Mouse (Mus musculus) layer of hippocampus, adult 8-10 months (tissue): ENCODE data around the gene Fpr2. TPM values are rescaled to one million over a fixed set of nuclear protein-coding genes. Genes with fewer than 3 reads are reported as not detected.
"Not testable (repeated sequence)": the region's sequence is repeated elsewhere in the genome, so short reads cannot be mapped to it uniquely, and the experiment has no call there.

Experiments
- DNase-seq, 2 experiments: peaks; one replicate each; pipeline ENCODE4 v3.0.0; 2022; ENCODE audit warnings: low spot score in 2 of 2
- total RNA-seq, 4 experiments: library from RNA; stranded (reverse); gene quantifications; 2 replicates each; pipeline ENCODE4 v1.2.4; 2022

Fpr2 gene
- total RNA-seq, 4 experiments from 2014 or later: not detected

DNA sequence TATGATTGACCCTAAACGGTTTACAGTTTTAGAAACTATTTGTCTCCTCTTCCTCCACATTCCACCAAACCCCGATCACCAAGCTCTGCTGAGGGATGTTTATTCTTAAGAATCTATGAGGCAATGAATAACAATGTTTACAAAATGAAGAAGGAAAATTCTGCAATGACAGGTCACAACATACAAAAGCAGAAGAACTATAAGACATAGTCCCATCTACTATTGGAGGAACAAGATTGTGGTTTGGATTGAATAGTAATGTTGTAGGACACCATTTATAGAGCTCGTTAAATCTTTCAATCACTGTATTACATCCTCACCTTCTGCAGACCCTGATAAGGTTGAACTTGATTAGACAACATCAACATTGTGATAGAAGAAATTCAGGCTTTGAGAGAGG lies 5.0 kb upstream of the Fpr2 start:
- no peak for DNase-seq

DNA sequence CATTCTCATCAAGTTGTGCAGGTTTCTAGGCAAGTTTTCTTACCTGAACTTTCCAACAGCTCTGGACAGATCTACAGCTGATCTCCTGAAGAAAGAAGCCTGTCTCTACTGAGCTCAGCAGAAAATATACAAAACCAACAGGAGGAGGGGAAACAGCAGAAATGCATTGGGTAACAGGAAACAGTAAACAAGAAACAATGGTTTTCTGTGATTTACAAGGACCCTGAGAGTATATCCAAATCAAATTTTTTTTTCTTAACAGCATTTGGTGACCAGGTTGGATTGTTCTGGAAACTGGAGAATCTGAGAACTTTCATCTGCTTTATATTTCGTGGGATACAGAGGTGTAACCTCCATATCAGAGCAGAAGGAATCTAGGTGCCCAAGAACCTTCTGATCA lies 3.8 kb upstream of the Fpr2 start, which contains the start of gene Fpr1:
Gene Fpr1 (minus strand): TSS at position 101 of the 400 bp plus-strand sequence.
- DNase-seq: no peak

DNA sequence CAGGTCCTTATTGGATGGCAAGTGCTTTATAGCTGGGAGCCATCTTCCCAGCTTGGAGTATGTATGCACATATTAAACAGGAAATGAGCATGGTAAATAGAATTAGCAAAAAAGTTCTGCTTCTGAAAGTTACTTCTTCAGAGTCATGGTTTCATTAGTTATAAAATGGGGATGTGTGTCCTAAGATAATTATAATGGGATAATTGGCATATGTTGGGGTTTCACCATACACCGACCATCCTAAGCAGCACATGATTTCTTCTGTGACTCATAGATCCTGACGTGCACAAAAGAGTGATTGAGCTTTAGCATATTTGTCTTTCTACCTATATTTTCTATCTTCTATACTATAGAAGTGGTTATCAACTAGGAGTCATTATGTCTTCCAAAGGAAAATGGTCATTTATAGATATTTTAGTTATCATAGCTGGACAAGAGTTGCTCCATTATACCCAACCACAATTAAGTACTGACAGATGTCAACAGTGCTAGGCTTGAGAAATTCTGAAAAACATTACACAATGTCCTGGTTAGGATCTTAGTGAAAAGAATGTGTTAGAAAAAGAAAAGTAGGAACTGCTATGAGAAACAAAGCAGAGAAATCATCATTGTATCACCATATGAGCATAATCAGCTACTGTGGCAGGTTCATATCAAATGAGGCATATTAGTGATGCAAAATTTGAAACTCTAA lies 2.3 kb downstream of the Fpr2 start:
- DNase-seq: no peak

DNA sequence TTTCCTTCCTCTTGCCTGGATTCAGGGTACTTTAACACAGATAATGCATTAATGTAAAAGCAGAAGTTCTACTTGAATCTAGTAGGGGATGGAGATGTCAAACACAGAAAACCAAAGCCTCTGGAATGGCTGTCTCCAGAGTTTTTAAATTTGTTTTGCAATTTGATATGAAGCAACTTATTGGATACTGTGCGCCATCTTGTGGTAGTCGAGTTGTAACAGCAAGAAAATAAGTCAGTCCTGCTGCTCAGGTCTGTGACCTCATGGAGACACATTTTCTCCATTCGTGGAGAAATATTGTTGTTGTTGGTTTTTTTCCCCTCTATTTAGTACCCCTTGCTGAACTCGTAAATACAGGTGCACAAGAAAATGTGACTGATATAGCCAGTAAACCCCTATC lies 8.4 kb downstream of the Fpr2 start:
- no peak for DNase-seq

DNA sequence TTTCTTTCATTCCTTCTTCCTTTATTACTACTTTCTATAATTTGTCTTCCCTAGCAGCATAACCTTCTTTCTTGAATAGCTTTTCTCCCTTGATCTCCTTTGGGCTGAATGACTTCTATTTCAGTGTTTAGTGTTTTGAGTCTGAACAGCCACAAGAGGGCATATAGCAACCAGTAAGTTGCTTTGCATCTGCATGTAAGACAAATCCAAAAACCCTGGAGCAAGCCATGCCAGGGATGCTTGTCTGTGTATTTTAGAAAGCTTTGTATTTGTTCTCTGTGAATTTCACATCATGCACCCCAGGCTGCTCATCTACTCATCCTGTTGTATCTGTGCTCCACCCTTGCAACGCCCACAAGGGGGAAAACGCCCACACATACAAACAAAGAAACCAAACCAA lies 11.6 kb downstream of the Fpr2 start:
- DNase-seq: no peak

DNA sequence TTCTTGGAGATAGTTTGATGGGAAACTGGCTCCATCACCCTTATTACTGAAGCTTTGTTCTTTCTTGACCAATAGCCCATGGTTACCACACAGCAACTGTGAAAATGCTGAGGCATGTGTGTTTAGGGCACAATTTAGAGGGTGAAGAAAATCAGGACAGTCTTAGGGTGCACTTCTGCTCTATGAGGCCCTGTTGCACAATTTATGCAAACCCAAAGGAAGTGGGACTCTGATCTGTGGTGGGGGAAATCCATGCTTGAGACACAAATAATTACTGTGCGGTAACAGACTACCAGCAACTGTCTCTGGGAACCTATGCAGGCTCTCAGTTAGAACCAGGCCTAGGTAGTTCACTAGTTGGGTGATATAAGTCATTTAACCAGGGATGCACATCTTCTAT lies 13.1 kb downstream of the Fpr2 start:
- no peak for DNase-seq

DNA sequence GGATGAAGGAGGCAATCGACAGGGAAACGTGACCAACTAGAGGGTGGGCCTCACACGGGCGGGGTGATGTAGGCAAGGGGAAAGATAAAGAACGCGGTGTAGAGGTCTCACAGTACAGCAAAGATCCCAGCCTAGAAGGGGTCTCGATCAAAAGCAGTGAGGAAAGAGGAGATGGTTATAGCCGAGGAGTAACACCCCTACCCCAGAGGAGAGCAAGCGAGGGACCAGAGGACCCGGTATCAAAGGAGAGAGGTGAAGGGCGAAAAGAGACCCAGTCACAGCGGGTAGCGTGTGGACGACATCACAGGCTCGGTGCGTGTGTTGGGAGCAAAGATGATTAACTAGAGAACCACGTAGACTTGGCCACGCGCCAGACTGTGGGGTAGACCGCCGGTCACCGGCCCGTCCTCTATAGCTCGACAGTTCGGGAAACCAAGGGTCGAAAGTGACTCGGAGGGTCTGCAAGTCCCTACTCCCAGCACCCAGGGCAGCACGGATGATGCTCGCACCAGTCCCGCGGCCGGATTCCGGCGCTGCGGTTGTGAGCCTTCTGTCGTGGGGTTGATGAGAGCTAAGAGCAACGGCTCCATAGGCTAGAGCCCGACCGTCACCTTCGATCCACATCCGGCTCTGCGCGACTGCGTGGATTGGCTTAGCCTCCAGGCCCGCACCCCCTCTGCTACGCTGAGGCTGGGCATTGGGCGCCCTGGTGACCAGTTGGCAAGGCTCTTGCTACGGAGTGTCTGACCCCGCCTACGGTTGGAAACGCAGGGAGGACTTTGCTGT lies 22.2 kb downstream of the Fpr2 start:
- peak; percentile 74 to 85 for DNase-seq

DNA sequence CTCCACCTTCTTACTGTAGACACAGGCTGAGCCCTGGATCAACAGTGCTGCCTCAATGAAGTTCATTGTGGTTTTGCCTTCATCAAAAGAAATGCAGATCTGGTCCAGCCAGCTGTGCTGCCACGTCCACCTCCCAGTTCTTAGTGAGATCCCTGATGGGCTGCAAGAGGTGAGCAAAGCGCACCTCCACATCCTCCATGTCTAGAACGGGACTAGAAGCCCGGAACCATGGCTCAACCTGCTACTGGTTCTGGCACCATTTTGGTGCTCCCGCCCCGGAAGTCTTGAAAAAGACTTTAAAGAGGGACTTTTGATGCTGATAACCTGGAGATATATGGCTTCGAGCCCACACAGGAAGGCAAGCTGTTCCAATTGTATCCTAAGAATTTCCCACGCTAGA lies 25.0 kb downstream of the Fpr2 start:
- DNase-seq: not testable (repeated sequence)

DNA sequence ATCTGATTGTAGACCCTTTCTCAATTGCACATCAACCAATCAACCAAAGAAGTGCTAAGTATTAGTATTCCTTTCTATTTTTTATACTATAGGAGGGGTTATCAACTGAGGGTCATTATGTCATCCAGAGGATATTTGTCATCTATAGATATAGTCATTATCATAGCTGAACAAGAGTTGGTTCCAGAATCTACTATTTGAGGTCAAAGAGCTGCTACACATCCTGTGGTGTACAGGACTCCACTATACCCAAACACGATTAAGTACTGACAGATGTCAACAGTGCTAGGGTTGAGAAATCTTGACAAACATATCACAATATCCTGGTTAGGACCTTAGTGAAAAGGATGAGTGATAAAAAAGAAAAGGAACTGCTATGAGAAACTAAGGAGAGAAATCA lies 29.8 kb downstream of the Fpr2 start:
- DNase-seq: no peak

DNA sequence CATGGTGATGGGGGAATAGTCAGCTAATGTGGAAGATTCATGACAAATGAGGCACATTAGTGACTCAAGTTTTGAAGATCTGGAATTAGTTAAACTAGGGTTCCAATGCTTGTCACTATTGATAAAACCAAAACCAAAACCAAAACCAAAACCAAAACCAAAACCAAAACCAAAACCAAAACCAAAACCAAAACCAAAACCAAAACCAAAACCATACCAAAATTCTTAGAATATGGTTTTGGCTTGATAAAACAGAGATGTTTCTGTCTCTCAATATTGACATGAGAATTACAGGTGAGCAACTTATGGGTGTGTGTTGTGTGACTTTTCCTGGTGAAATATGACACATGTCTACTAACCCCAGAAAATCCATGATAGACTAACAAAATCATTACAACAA lies 30.2 kb downstream of the Fpr2 start:
- no peak for DNase-seq

Other genes with a start within 250 kb of the Fpr2 start
- gene Vmn2r90, start 184.1 kb upstream of the Fpr2 start, total RNA-seq: under 1 TPM in 1 of 4 experiments, not detected in 3; 0.13 TPM
- gene Spaca6, start 60.7 kb upstream of the Fpr2 start, total RNA-seq: 100 to 1,000 TPM in 3 of 4 experiments, 10 to 100 TPM in 1; 88.5 to 132 (median 119) TPM
- under 1 TPM; 0.57 to 0.73 (median 0.60) TPM for gene Has1, start 32.6 kb upstream of the Fpr2 start, total RNA-seq
- not detected for gene Fpr1, start 3.9 kb upstream of the Fpr2 start, total RNA-seq
- gene Fpr3, start within 50 bp of the Fpr2 start, total RNA-seq: not detected
- not detected for gene Fpr-rs4, start 133.9 kb downstream of the Fpr2 start, total RNA-seq
- gene Vmn2r124, start 161.6 kb downstream of the Fpr2 start, total RNA-seq: under 1 TPM in 2 of 4 experiments, not detected in 2; 0.06 to 0.10 TPM
- not detected for gene Vmn2r91, start 197.2 kb downstream of the Fpr2 start, total RNA-seq